Mouse (Mus musculus) T-helper 1 cell (primary cell): ENCODE data around the gene Casp9.

Source experiments
- in situ Hi-C: fragments of 300-600 bp; cut with MboI, MseI; formaldehyde crosslinking; loops from one replicate; pipeline ENCODE4 v1.15.1; 2025; ENCODE audit warnings: high pct_unique_total_duplicates

Casp9 gene

DNA sequence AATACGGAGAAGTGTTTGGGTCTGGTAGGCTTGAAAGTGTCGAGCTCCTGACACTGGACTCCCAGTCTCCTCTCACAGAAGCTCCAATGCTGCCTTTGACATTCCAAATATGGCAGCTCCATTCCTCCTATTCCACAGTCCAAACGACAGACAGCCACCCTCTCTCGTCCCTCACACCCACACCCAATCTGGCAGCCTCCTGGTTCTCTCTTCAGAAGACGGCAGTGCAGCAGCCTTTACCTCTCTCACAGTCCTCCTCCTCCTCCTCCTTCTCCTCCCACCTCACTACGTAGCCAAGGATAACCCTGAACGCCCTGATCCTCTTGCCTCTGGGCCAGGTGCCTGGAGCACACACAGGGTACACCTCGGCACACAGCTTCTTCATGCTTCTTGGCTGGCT, 13.6 kb upstream of the Casp9 start:
- in situ Hi-C loops, result loop anchor here (25.0 kb wide), 1 partner anchor 1632 kb away; the partner anchor contains the start of gene Pramef8

DNA sequence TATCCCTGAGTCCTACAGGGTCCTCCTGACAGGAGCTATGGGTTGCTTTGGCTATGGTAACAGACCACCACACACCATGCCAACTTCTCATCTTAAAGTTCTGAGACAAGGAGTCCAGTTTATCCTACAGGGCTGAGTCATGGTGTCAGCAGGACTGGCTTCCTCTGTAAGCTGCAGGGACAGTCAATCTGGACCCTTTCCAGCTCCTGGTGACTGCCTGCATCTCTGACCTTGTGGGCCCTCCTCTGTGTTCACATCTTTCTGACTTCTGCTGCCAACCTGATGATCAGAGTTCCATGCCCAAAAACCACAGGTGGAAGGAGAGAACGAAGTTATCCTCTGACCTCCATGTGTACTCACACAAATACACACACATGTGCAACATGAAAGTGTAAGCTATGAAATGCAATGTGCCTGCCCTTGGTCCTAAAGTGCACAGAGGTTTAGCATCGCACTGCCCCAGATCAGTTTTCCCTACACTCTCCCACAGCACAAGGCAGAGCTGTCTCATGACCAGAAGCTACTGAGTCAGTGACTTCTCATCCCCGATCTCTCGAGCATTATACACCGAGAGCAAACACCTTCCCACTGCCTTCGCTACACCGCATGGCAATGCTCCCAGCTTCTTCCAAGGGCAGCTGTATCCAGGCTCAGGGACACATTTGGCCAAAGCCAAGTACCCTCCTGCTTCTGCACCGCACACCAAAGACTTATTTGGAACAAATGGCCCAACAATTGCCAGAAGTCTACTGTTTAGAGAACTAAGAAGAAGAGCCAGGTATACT, 12.0 kb upstream of the Casp9 start:
- in situ Hi-C loops, result loop anchor here (25.0 kb wide), 1 partner anchor 1631 kb away; the partner anchor contains the start of gene Pramef8

- in situ Hi-C loops, result loop anchor here (25.0 kb wide), 1 partner anchor 1627 kb away; the partner anchor contains the start of gene Pramef8
These were observed 8.6 kb upstream of the Casp9 start for GRCm38 (mm10) chr4:141784835-141785234.

GRCm38 (mm10) chr4:141786141-141786540, 7.3 kb upstream of the Casp9 start:
- in situ Hi-C loops, result loop anchor here (25.0 kb wide), 1 partner anchor 1626 kb away; the partner anchor contains the start of gene Pramef8

DNA sequence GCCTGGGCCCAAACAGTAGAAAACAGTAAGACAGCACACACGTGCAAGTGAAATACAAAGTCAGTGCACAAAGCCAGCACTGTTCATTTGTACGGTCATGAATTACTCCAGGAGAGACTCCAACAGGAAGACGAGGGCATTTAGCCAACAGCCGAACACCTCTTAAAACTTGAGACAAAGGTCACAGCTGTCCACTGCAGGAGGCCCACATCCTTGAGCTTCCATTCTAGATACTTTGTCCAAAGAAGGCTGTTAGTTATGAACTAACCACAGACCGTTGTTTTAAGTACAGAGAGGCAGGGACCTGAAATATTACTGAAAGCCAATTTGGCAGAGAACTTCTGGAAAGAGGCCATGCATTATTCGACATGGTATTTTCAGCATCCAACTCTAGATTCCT, 6.4 kb upstream of the Casp9 start:
- in situ Hi-C loops, result loop anchor here (25.0 kb wide), 1 partner anchor 1625 kb away; the partner anchor contains the start of gene Pramef8

- in situ Hi-C loops, result loop anchor here (25.0 kb wide), 1 partner anchor 1625 kb away; the partner anchor contains the start of gene Pramef8
These were observed 6.0 kb upstream of the Casp9 start for GRCm38 (mm10) chr4:141787462-141787861.

DNA sequence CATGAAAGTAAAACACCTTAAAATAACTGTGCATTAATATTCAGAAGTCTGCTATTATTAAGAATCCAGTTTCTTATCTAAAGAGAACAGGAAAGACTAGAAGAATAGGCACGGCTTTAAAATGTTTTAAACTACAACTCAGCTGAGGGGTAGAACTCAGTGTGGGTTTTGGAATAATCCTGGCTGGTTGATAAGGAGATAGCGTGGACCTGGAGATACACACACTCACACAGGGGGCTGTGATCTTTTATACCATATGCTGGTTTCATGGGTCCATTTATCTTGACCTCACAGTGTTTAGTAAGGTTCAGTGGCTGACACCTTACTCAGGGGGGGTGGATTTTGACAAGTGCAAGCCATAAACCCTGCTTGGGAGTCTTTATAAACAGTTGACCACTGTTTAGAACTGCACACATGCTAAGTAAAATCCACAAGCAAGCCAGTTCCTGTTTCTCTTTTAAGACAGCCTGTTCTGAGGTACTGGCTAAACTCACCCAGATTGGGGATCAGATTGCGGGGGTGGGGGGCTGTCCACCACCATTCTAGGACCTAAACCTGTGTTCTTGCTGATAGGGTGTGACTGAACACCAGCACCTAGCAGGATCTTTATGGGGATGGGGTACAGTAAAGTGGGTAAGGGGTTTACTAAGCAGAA, 3.7 kb upstream of the Casp9 start:
- in situ Hi-C loops, result loop anchor here (5.0 to 25.0 kb wide), 2 partner anchors 52 to 1623 kb away; partner anchors contain the start of gene Pramef8

DNA sequence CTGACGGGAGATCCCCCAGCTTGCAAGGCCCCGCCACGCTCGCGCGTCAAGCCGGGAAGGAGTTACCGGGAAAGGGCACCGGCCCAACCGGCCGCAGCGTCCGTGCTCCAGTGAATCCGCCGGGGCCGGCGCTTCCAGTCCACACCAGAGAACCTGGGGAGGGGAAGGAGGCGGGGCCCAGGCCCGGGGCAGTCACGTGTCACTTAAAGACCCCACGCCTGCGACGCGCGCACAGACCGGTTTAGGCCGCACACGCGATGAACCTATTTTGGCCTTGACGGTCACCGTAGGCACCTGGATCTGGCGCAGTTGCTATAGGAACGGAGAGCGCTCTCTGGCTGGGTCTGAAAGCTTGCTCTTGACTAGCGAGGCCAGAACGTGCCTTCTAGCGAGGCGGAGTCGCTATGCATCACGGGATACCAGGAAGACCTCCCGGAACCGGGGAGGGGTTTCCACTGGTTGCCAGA, 2.9 kb upstream of the Casp9 start, which contains the start of gene Dnajc16:
Gene Dnajc16, minus strand, starts transcription at position 408 of the 467 bp plus-strand sequence.
- in situ Hi-C loops, result loop anchor here (5.0 to 25.0 kb wide), 2 partner anchors 53 to 1622 kb away; partner anchors contain the start of gene Pramef8

GRCm38 (mm10) chr4:141791486-141791885, 1.9 kb upstream of the Casp9 start:
- in situ Hi-C loops, result loop anchor here (5.0 to 25.0 kb wide), 2 partner anchors 54 to 1621 kb away; partner anchors contain the start of gene Pramef8

GRCm38 (mm10) chr4:141791951-141792350, 1.5 kb upstream of the Casp9 start:
- in situ Hi-C loops, result loop anchor here (5.0 to 25.0 kb wide), 2 partner anchors 55 to 1620 kb away; partner anchors contain the start of gene Pramef8

DNA sequence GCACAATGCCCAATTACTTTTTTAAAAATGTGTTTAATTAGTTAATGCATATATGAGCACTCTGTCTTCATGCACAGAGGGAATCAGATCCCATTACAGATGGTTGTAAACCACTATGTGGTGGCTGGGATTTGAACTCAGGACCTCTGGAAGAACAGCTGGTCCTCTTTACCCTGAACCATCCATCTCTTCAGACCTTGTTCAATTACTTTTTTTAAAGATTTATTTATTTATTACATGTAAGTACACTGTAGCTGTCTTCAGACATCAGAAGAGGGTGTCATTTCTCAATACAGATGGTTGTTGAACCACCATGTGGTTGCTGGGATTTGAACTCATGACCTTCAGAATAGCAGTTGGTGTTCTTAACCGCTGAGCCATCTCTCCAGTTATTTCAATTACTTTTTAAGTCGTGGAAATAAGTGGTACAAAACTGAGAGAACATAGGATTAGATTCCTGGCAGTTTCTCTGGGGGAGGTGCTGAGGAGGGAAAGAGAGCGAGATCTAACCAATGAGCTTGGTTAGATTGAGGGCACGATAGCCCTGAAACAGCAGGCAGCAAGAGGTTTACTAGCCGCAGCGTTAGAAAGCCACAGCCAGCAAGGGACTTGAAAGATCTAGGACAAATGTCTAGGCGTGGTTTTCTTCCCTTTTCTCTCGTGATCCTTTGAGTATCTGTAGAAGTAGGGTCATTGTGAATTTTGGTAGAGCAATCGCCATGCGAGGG, 694 bp upstream of the Casp9 start:
- in situ Hi-C loops, result loop anchor here (5.0 to 25.0 kb wide), 2 partner anchors 55 to 1620 kb away; partner anchors contain the start of gene Pramef8

- in situ Hi-C loops, result loop anchor here (5.0 to 25.0 kb wide), 2 partner anchors 57 to 1618 kb away; partner anchors contain the start of gene Pramef8
These were observed 732 bp downstream of the Casp9 start for GRCm38 (mm10) chr4:141794152-141794535.

DNA sequence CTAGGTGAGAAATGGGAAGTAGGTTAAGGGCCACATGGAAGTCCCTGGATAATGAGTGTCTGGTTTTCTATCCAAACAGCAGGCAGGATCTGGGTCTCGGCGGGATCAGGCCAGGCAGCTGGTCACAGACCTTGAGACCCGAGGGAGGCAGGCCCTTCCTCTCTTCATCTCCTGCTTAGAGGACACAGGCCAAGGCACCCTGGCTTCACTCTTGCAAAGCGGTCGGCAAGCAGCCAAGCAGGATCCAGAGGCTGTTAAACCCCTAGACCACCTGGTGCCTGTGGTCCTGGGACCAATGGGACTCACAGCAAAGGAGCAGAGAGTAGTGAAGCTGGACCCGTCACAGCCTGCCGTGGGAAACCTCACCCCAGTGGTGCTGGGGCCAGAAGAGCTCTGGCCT, 2.9 kb downstream of the Casp9 start:
- in situ Hi-C loops, result loop anchor here (25.0 kb wide), 1 partner anchor 1616 kb away; the partner anchor contains the start of gene Pramef8

DNA sequence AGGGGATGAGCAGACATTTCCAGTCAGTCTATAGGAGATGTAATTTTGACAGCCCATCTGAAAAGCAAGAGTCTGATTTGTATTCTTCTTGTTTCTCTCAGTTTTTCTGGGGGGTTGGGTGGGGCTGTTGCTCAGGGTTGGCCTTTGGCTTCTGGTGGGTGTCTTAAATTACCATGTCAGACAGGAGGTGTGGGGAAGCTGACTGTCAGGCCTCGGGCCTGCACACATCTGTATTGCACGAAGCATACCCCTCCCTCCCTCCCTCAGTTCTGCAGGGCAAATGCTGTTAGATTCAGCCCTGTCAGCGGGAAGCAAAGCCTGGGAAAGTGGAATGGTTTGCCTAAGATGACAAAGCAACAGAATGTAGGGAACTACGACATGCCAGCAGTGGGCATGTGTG, 3.5 kb downstream of the Casp9 start:
- in situ Hi-C loops, result loop anchor here (25.0 kb wide), 1 partner anchor 1615 kb away; the partner anchor contains the start of gene Pramef8

GRCm38 (mm10) chr4:141797545-141797944, 4.1 kb downstream of the Casp9 start:
- in situ Hi-C loops, result loop anchor here (25.0 kb wide), 1 partner anchor 1615 kb away; the partner anchor contains the start of gene Pramef8

DNA sequence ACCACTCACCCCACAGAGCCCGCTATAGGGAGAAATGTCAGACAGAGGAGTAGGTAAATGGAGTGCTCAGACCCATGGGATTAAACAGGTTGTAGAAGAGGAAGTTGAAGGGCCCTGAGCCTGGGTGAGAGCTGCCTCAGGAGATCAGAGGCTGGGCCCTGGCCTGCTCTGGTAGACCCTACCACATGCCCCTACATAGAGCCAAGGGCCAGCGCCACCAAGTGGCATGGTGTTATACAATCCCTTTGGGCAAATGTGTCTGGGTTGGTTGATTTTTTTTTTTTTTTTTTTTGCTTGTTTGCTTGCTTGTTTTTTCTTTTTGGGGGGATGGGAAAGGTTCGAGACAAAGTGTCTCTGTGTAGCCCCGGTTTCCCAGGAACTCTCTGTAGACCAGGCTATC, 10.7 kb downstream of the Casp9 start:
- in situ Hi-C loops, result no loop called here

GRCm38 (mm10) chr4:141805886-141806285, 12.5 kb downstream of the Casp9 start:
- in situ Hi-C loops, result no loop called here

DNA sequence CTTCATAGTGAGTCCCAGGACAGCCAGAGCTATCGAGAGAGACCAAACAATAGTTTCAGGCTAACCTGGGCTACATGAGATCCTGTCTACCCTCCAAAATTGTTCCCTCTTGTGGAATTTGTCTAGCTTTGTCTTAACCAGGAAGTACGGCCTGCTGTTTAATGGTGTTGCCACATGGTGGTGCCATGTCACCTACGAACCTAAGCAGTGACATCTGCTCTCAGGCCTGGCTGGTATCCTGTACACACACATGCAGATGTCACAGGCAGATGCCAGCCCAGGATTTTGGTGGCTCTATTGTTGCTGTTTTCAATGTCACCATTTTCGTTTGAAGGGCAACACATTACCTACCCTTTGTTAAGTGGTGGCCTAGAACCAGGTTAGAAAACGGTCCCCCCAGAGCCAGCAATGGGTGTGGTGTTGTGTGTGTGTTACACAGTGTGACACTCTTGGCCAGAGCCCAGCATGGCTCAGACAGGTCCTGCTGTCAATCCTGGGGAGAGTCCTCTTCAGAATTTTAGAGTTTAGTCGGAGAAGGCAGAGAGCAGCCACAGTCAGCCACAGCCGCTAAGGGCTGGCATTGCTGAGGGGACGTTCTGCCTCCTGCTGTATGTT, 16.5 kb downstream of the Casp9 start:
- in situ Hi-C loops, result no loop called here

DNA sequence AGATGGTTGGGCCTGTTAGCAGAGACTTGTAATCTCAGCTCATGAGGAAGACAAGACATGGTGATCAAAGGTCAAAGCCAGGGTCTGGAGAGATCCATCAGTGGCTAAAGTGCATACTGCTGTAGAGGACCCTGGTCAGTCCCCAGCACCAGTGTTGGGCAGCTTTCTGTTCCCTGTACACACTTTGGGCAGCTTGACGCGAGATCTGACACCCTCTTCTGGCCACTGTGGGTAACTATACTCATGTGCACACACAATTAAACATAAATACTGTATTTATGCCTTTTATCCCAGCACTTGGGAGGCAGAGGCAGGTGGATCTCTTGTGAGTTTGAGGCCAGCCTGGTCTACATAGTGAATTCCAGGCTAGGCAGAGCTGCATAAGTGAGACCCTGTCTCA, 17.6 kb downstream of the Casp9 start:
- in situ Hi-C loops, result no loop called here

- in situ Hi-C loops, result no loop called here
These were observed 18.0 kb downstream of the Casp9 start for GRCm38 (mm10) chr4:141811375-141811774.
